Mouse (Mus musculus) cerebellum, postnatal 36 days (tissue): ENCODE results near the gene H2-M10.6.
"Not testable (repeated sequence)": the region's sequence is repeated elsewhere in the genome, so short reads cannot be mapped to it uniquely, and the experiment has no call there.

Experiments
- DNase-seq, 2 experiments: peaks; one replicate each; pipeline ENCODE4 v3.0.0; 2021 to 2022; ENCODE audit warnings: mixed read lengths in 2 of 2

H2-M10.6 gene

GRCm38 (mm10) chr17:36811871-36812270, at the start of gene H2-M10.6:
H2-M10.6 (plus strand) TSS chr17:36812171.
- no peak for DNase-seq

GRCm38 (mm10) chr17:36763816-36764215, 48.2 kb upstream of the H2-M10.6 start:
- DNase-seq, result no peak

- peak; percentile 12 to 17 for DNase-seq
Observed at GRCm38 (mm10) chr17:36764244-36764643, 47.7 kb upstream of the H2-M10.6 start.

- not testable (repeated sequence) for DNase-seq
Observed at GRCm38 (mm10) chr17:36765403-36765802, 46.6 kb upstream of the H2-M10.6 start.

GRCm38 (mm10) chr17:36772610-36773009, 39.4 kb upstream of the H2-M10.6 start, which contains the start of gene H2-M10.5:
H2-M10.5 (plus strand) TSS chr17:36772910.
- DNase-seq, result not testable (repeated sequence)

- no peak for DNase-seq
Observed at GRCm38 (mm10) chr17:36781533-36781932, 30.4 kb upstream of the H2-M10.6 start.

GRCm38 (mm10) chr17:36786483-36786886, 25.5 kb upstream of the H2-M10.6 start:
- DNase-seq, result peak; percentile 17 to 44

GRCm38 (mm10) chr17:36788351-36788750, 23.6 kb upstream of the H2-M10.6 start:
- DNase-seq, result no peak

GRCm38 (mm10) chr17:36788801-36789200, 23.2 kb upstream of the H2-M10.6 start:
- DNase-seq, result peak; percentile 66 to 74

GRCm38 (mm10) chr17:36799493-36799892, 12.5 kb upstream of the H2-M10.6 start:
- no peak for DNase-seq

GRCm38 (mm10) chr17:36799921-36800462, 12.0 kb upstream of the H2-M10.6 start:
- DNase-seq, result not testable (repeated sequence)

GRCm38 (mm10) chr17:36824005-36824404, 12.0 kb downstream of the H2-M10.6 start:
- DNase-seq, result peak; percentile 47 to 51

GRCm38 (mm10) chr17:36825525-36825924, 13.6 kb downstream of the H2-M10.6 start:
- DNase-seq, result peak in 1 of 2 experiments; percentile 29

GRCm38 (mm10) chr17:36826002-36826401, 14.0 kb downstream of the H2-M10.6 start:
- DNase-seq, result peak; percentile 79 to 87

GRCm38 (mm10) chr17:36828488-36828887, 16.5 kb downstream of the H2-M10.6 start:
- no peak for DNase-seq

GRCm38 (mm10) chr17:36830470-36830869, 18.5 kb downstream of the H2-M10.6 start:
- no peak for DNase-seq

- DNase-seq, result no peak
Observed at GRCm38 (mm10) chr17:36832694-36833093, 20.7 kb downstream of the H2-M10.6 start.

- DNase-seq, result peak; percentile 31 to 43
Observed at GRCm38 (mm10) chr17:36835591-36836426, 23.8 kb downstream of the H2-M10.6 start.

GRCm38 (mm10) chr17:36836427-36836812, 24.4 kb downstream of the H2-M10.6 start:
- DNase-seq, result no peak

GRCm38 (mm10) chr17:36836874-36837647, 25.1 kb downstream of the H2-M10.6 start, which contains the start of gene Trim26:
Trim26 (plus strand) TSS chr17:36837134.
- peak; percentile 96 to 99 for DNase-seq

GRCm38 (mm10) chr17:36839001-36839400, 27.0 kb downstream of the H2-M10.6 start:
- DNase-seq, result no peak

GRCm38 (mm10) chr17:36839931-36840330, 28.0 kb downstream of the H2-M10.6 start:
- DNase-seq, result no peak

GRCm38 (mm10) chr17:36840961-36841445, 29.0 kb downstream of the H2-M10.6 start:
- no peak for DNase-seq
